Mouse (Mus musculus): ENCODE results near the gene Glipr1.

- no peak for TF ChIP-seq CTCF (conservative IDR thresholded peaks at IDR 0.05; ENCODE audit: low read length)
- TF ChIP-seq POU5F1 (IDR thresholded peaks at IDR 0.05; ENCODE audit: borderline replicate concordance, low read length) = no peak
- TF ChIP-seq NANOG (IDR thresholded peaks at IDR 0.05; ENCODE audit: borderline replicate concordance, low read length) = no peak
Observed at GRCm38 (mm10) chr10:111960459-111960858, 42.0 kb downstream of the Glipr1 start.
